Mouse (Mus musculus) heart, embryonic 16.5 days (tissue): Measurements from ENCODE around the gene Glg1. TPM values are rescaled to one million over a fixed set of nuclear protein-coding genes. Genes with fewer than 3 reads are reported as not detected.
A peak's percentile ranks its signal among the peaks of the same experiment; 100 is the strongest.
"Not testable (repeated sequence)": the region's sequence is repeated elsewhere in the genome, so short reads cannot be mapped to it uniquely, and the experiment has no call there.

ENCODE experiments used
- ATAC-seq: fragments of 200-750 bp; cut with Nextera tagmentation; replicated peaks from 2 replicates; pipeline ENCODE4 v1.8.0; 2017; ENCODE audit warnings: moderate number of reproducible peaks; ENCODE audit not compliant: insufficient read depth, low FRiP score; ENCODE audit errors: extremely low read depth
- H3K27ac ChIP-seq: fragments of 300-500 bp; sonication (generic); 2 replicates; pipeline ENCODE4 v1.5.1; 2014; ENCODE audit warnings: mild to moderate bottlenecking, low read length, control low read depth, moderate library complexity
- H3K27me3 ChIP-seq: fragments of 300-500 bp; sonication (generic); 2 replicates; pipeline ENCODE4 v1.6.1; 2014; ENCODE audit warnings: low read length, mixed read lengths; ENCODE audit not compliant: control insufficient read depth, insufficient read depth
- H3K36me3 ChIP-seq: fragments of 300-500 bp; sonication (generic); 2 replicates; pipeline ENCODE4 v1.6.1; 2014; ENCODE audit not compliant: control insufficient read depth, insufficient read depth
- H3K4me1 ChIP-seq: fragments of 300-500 bp; sonication (generic); 2 replicates; pipeline ENCODE4 v1.6.1; 2014; ENCODE audit warnings: low read length, mixed read lengths; ENCODE audit not compliant: control insufficient read depth, insufficient read depth
- H3K4me2 ChIP-seq: fragments of 300-500 bp; sonication (generic); 2 replicates; pipeline ENCODE4 v1.6.1; 2014; ENCODE audit warnings: low read depth, mild to moderate bottlenecking, control low read depth, low read length
- H3K4me3 ChIP-seq: fragments of 300-500 bp; sonication (generic); 2 replicates; pipeline ENCODE4 v1.5.1; 2014; ENCODE audit warnings: mild to moderate bottlenecking, control low read depth, low read length
- H3K9ac ChIP-seq: fragments of 300-500 bp; sonication (generic); 2 replicates; pipeline ENCODE4 v1.6.1; 2014; ENCODE audit warnings: low read length, control low read depth
- H3K9me3 ChIP-seq: fragments of 300-500 bp; sonication (generic); replicated peaks from 2 replicates; pipeline ENCODE4 v1.6.1; 2016; ENCODE audit warnings: low read length; ENCODE audit not compliant: control insufficient read depth
- WGBS: fragments of 180-500 bp; shearing (Covaris S2); extraction: QIAGEN DNeasy Blood & Tissue Kit; methylation state at CpG from one replicate; pipeline ENCODE4 v1.1.7; 2014; 5-methylcytosine and 5-hydroxymethylcytosine counted together
- polyA plus RNA-seq: library from polyadenylated mRNA; unstranded; fragments of >200 nt; fragmentation: Nextera tagmentation; extraction: Ambion mirVana; gene quantifications from 2 replicates; pipeline ENCODE4 v1.2.1, GENCODE M21; 2015

Gene Glg1
- polyA plus RNA-seq, 1 experiment from 2014 or later, result 55.7 TPM

- H3K9ac ChIP-seq, result no peak overlapping the region
- H3K4me3 ChIP-seq, result no peak overlapping the region
- H3K4me2 ChIP-seq, result no peak overlapping the region
- no peaks in the 10 kb centered on the region for H3K27me3 ChIP-seq
- H3K36me3 ChIP-seq, result peaks cover 16% of the 10 kb centered on the region
- ATAC-seq, result no peak
- H3K4me1 ChIP-seq, result no peaks in the 10 kb centered on the region
- no peak overlapping the region for H3K27ac ChIP-seq
- no peaks in the 10 kb centered on the region for H3K9me3 ChIP-seq
- 90% methylated on average over 3 of the region's 3 CpGs for WGBS
Observed at GRCm38 (mm10) chr8:111197966-111198365, 61.0 kb downstream of the Glg1 start.

GRCm38 (mm10) chr8:111196181-111196580 is 62.8 kb downstream of the Glg1 start:
- H3K9me3 ChIP-seq, result no peaks in the 10 kb centered on the region
- peaks cover 24% of the 10 kb centered on the region for H3K36me3 ChIP-seq
- H3K4me3 ChIP-seq, result no peak overlapping the region
- H3K4me2 ChIP-seq, result no peak overlapping the region
- H3K4me1 ChIP-seq, result no peaks in the 10 kb centered on the region
- no peak for ATAC-seq
- no peak overlapping the region for H3K27ac ChIP-seq
- H3K9ac ChIP-seq, result no peak overlapping the region
- no peaks in the 10 kb centered on the region for H3K27me3 ChIP-seq

GRCm38 (mm10) chr8:111188594-111189211 is 70.3 kb downstream of the Glg1 start:
- Histone ChIP-seq H3K27ac (no peak overlapping the region), H3K4me1 (peaks cover 3% of the 10 kb centered on the region), H3K9ac (no peak overlapping the region), H3K9me3 (no peaks in the 10 kb centered on the region), H3K27me3 (no peaks in the 10 kb centered on the region), H3K4me3 (no peak overlapping the region), H3K4me2 (no peak overlapping the region), H3K36me3 (peaks cover 24% of the 10 kb centered on the region)
- WGBS, result 81% methylated on average over 6 of the region's 6 CpGs
- ATAC-seq, result no peak

- no peak overlapping the region for H3K27ac ChIP-seq
- H3K9me3 ChIP-seq, result no peaks in the 10 kb centered on the region
- H3K36me3 ChIP-seq, result peaks cover 28% of the 10 kb centered on the region
- no peaks in the 10 kb centered on the region for H3K27me3 ChIP-seq
- ATAC-seq, result no peak
- no peak overlapping the region for H3K9ac ChIP-seq
- H3K4me3 ChIP-seq, result no peak overlapping the region
- WGBS, result 91% methylated on average over 7 of the region's 7 CpGs
- no peak overlapping the region for H3K4me2 ChIP-seq
- peaks cover 3% of the 10 kb centered on the region for H3K4me1 ChIP-seq
Observed at GRCm38 (mm10) chr8:111187470-111187869, 71.5 kb downstream of the Glg1 start.

- no peaks in the 10 kb centered on the region for H3K9me3 ChIP-seq
- ATAC-seq, result no peak
- H3K4me2 ChIP-seq, result no peak overlapping the region
- peaks cover 34% of the 10 kb centered on the region for H3K36me3 ChIP-seq
- no peak overlapping the region for H3K4me3 ChIP-seq
- H3K27ac ChIP-seq, result no peak overlapping the region
- H3K27me3 ChIP-seq, result no peaks in the 10 kb centered on the region
- 48% methylated on average over 4 of the region's 4 CpGs for WGBS
- H3K9ac ChIP-seq, result no peak overlapping the region
- peaks cover 3% of the 10 kb centered on the region for H3K4me1 ChIP-seq
Observed at GRCm38 (mm10) chr8:111185472-111185947, 73.5 kb downstream of the Glg1 start.

GRCm38 (mm10) chr8:111171661-111172060 is 87.4 kb downstream of the Glg1 start:
- Histone ChIP-seq H3K36me3 (peaks cover 63% of the 10 kb centered on the region), H3K27me3 (no peaks in the 10 kb centered on the region), H3K9me3 (no peaks in the 10 kb centered on the region), H3K4me2 (no peak overlapping the region), H3K4me3 (no peak overlapping the region), H3K9ac (no peak overlapping the region), H3K4me1 (no peaks in the 10 kb centered on the region), H3K27ac (no peak overlapping the region)
- no peak for ATAC-seq
- WGBS, result 80% methylated on average over 5 of the region's 5 CpGs

- H3K27me3 ChIP-seq, result no peaks in the 10 kb centered on the region
- no peaks in the 10 kb centered on the region for H3K9me3 ChIP-seq
- H3K4me1 ChIP-seq, result no peaks in the 10 kb centered on the region
- WGBS, result 48% methylated on average over 14 of the region's 14 CpGs
- peaks cover 50% of the 10 kb centered on the region for H3K36me3 ChIP-seq
- H3K4me3 ChIP-seq, result no peak overlapping the region
- H3K27ac ChIP-seq, result no peak overlapping the region
- no peak overlapping the region for H3K9ac ChIP-seq
- ATAC-seq, result no peak
- no peak overlapping the region for H3K4me2 ChIP-seq
Observed at GRCm38 (mm10) chr8:111157617-111158016, 101.4 kb downstream of the Glg1 start.

- H3K9ac ChIP-seq, result no peak overlapping the region
- no peak overlapping the region for H3K27ac ChIP-seq
- peaks cover 37% of the 10 kb centered on the region for H3K36me3 ChIP-seq
- H3K4me2 ChIP-seq, result no peak overlapping the region
- no peaks in the 10 kb centered on the region for H3K9me3 ChIP-seq
- no peak for ATAC-seq
- no peaks in the 10 kb centered on the region for H3K4me1 ChIP-seq
- WGBS, result 81% methylated on average over 8 of the region's 8 CpGs
- H3K27me3 ChIP-seq, result no peaks in the 10 kb centered on the region
- no peak overlapping the region for H3K4me3 ChIP-seq
Observed at GRCm38 (mm10) chr8:111155721-111156436, 103.1 kb downstream of the Glg1 start.

- not testable (repeated sequence) for H3K9me3 ChIP-seq, H3K27me3 ChIP-seq, H3K4me1 ChIP-seq, H3K36me3 ChIP-seq
- Histone ChIP-seq H3K27ac (peak overlapping the region; percentile 62), H3K4me3 (peak overlapping the region; percentile 83), H3K4me2 (peak overlapping the region; percentile 89), H3K9ac (peak overlapping the region; percentile 86)
- ATAC-seq, result peak; percentile 97
- 0% methylated on average over 43 of the region's 74 CpGs for WGBS
Observed at GRCm38 (mm10) chr8:111145460-111146012, 113.5 kb downstream of the Glg1 start.
